Mouse (Mus musculus) spleen, adult 2 months (tissue): Measurements from ENCODE around the gene Plekhm1.

Source experiments
- CTCF ChIP-seq: fragments of 200-500 bp; IDR thresholded peaks from 2 replicates; pipeline ENCODE4 v1.5.1; 2011; ENCODE audit warnings: mild to moderate bottlenecking, inconsistent platforms; ENCODE audit not compliant: insufficient read depth, insufficient read length, insufficient replicate concordance; ENCODE audit errors: extremely low read depth
- POLR2A ChIP-seq: fragments of 200-500 bp; IDR thresholded peaks from 2 replicates; pipeline ENCODE4 v1.6.1; 2011; ENCODE audit warnings: low read depth, low read length, inconsistent platforms

- no peak for TF ChIP-seq CTCF
- no peak for TF ChIP-seq POLR2A
Observed at GRCm38 (mm10) chr11:103370397-103371221, 41.9 kb downstream of the Plekhm1 start.
